Comparison of ENCODE assay signal across 10 mouse cellular contexts in the genomic region with DNA sequence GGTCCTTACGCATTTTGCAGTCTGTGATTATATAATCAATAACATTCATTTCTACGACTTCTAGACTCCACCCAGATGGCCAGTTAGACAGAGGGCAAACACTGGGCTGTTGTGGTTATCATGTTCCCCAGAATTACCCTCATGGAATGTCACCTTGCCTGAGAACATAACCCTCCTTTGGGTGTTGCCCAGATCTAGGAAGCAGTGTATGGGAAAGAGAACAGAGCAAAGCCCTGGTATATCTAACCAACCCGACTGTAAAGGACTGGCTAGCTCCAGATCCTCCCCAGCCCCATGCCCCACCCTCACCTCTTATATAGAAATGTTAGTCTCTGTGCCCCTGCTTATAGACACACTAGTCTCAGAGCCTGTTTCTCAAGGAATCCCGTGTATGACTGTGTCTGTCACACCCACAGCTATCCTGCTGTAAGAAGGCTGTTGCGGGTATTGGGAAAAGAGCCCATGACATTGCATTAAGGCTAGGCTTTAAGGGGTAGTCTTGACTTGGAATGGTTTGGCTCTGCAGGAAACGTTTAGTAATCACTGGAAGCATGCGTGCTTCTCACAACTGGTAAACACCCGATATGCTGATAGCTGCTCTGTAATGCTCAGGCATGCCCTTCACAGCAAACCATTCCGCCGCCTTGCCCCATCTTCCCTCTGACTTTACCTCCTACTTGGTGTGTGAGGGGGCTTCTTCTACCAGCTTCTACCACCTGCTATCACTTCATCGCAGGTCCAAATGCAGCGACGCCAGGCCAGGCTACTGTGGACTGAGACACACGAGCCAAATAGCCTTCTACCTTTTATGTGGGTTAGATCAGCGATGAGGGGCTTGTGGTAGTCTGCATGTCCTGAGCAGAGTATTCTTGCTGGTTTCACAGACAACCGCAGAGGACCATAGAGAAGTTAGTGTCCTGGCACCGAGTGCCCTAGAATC. TPM values are rescaled to one million over a fixed set of nuclear protein-coding genes. Genes with fewer than 3 reads are reported as not detected.
DNase-seq lines count a peak whose midpoint lies in the region; ATAC-seq lines count a peak whose summit lies in the region.
"Had no signal": no experiment of that assay in that cellular context is flagged by ENCODE, and none has a peak within 500 bp of the region (broad histone marks: within the 10 kb centered on the region; RNA-seq: fewer than 3 reads in every experiment).

No protein-coding gene starts in this region.

- H3K4me3 ChIP-seq in kidney, embryonic 16.5 days (ENCODE audit: low read length): no peak overlapping the region
- no peak overlapping the region for H3K4me3 ChIP-seq in limb, embryonic 11.5 days (ENCODE audit: low read depth, low read length)
- H3K4me3 ChIP-seq: hindbrain, embryonic 15.5 days had no signal

- intact Hi-C loops in left cerebral cortex, postnatal 14 days (cut with DNase I): no loop called here

- WGBS in kidney, embryonic 16.5 days: 76% methylated on average over 17 of the region's 17 CpGs
- WGBS in limb, embryonic 11.5 days: 89% methylated on average over 17 of the region's 17 CpGs

- no peak overlapping the region for H3K9ac ChIP-seq in kidney, embryonic 16.5 days (replicated peaks; ENCODE audit: low read length)
- no peak overlapping the region for H3K9ac ChIP-seq in limb, embryonic 11.5 days (ENCODE audit: low read length)
- H3K9ac ChIP-seq: hindbrain, embryonic 15.5 days had no signal

- ATAC-seq in kidney, embryonic 16.5 days (ENCODE audit: low FRiP score, low TSS enrichment): no peak; the same call in 1 of the 2 replicates
- ATAC-seq in limb, embryonic 11.5 days (ENCODE audit: insufficient number of reproducible peaks, low FRiP score, low TSS enrichment, low read depth): no peak
- ATAC-seq in megakaryocyte-erythroid progenitor cell, adult 5-6 weeks (replicated peaks; ENCODE audit: low FRiP score, low TSS enrichment, poor library complexity, severe bottlenecking): peak; percentile 11; the same call in 1 of the 2 replicates

- H3K4me2 ChIP-seq in kidney, embryonic 16.5 days (replicated peaks; ENCODE audit: low read depth, low read length): no peak overlapping the region
- no peak overlapping the region for H3K4me2 ChIP-seq in limb, embryonic 11.5 days (ENCODE audit: low read depth, severe bottlenecking)
- H3K4me2 ChIP-seq: hindbrain, embryonic 15.5 days had no signal

- DNase-seq in kidney, postnatal 10 days: no peak
- DNase-seq in NIH3T3 (ENCODE audit: low read depth): peak; percentile 51
- no peak for DNase-seq in limb, embryonic 11.5 days (ENCODE audit: low spot score)
- DNase-seq in cerebellum, postnatal 4 days (ENCODE audit: low spot score in 2 of 2): no peak
- no peak for DNase-seq in left cerebral cortex, postnatal 14 days (ENCODE audit: low spot score in 2 of 2)
- DNase-seq: cerebellum, adult 18-20 months; retina, postnatal 1 day had no signal

- peaks cover 39% of the 10 kb centered on the region for H3K4me1 ChIP-seq in kidney, embryonic 16.5 days (ENCODE audit: insufficient read depth, low read length)
- H3K4me1 ChIP-seq in limb, embryonic 11.5 days (ENCODE audit: control insufficient read depth, insufficient read depth, low read length): peaks cover 18% of the 10 kb centered on the region

- no peaks in the 10 kb centered on the region for H3K36me3 ChIP-seq in kidney, embryonic 16.5 days (ENCODE audit: insufficient read depth, low read length)
- H3K36me3 ChIP-seq in limb, embryonic 11.5 days (ENCODE audit: control insufficient read depth, insufficient read depth, low read length): no peaks in the 10 kb centered on the region
- H3K36me3 ChIP-seq: hindbrain, embryonic 15.5 days had no signal

- H3K27ac ChIP-seq in kidney, embryonic 16.5 days (ENCODE audit: low read length): peak overlapping the region; percentile 13; the same call in 1 of the 2 replicates
- H3K27ac ChIP-seq in limb, embryonic 11.5 days (replicated peaks; ENCODE audit: low read depth, low read length): 0 out of 2 replicates have a peak overlapping the region, but pooled peaks have one; percentile 8
- H3K27ac ChIP-seq: hindbrain, embryonic 15.5 days had no signal

- no peaks in the 10 kb centered on the region for H3K9me3 ChIP-seq in kidney, embryonic 16.5 days (ENCODE audit: low read length)
- H3K9me3 ChIP-seq in limb, embryonic 11.5 days (ENCODE audit: control insufficient read depth, low read length): no peaks in the 10 kb centered on the region
- H3K9me3 ChIP-seq: hindbrain, embryonic 15.5 days had no signal

- no peaks in the 10 kb centered on the region for H3K27me3 ChIP-seq in kidney, embryonic 16.5 days (ENCODE audit: insufficient read depth, low read length)
- H3K27me3 ChIP-seq in limb, embryonic 11.5 days (ENCODE audit: control insufficient read depth, insufficient read depth, low read length): no peaks in the 10 kb centered on the region
- H3K27me3 ChIP-seq: hindbrain, embryonic 15.5 days had no signal

RNA-seq across cellular contexts. Expression of gene Phlda1, which starts 9.3 kb away (rescaled TPM):
- 27.3 and 36.6 TPM in 2 replicates for polyA plus RNA-seq in kidney, embryonic 16.5 days (2015; fragmentation: Nextera tagmentation; extraction: Ambion mirVana)
- 29.1 and 29.6 TPM in 2 replicates for polyA plus RNA-seq in limb, embryonic 11.5 days (2014; fragmentation: Nextera tagmentation; extraction: Ambion mirVana)
- total RNA-seq in megakaryocyte-erythroid progenitor cell, adult 5-6 weeks (2014; fragmentation: Nextera tagmentation): 0.31 TPM in 1 of 2 replicates, not detected in the other
- total RNA-seq in megakaryocyte-erythroid progenitor cell, adult 5-6 weeks (2017): 1.5 and 5.7 TPM in 2 replicates
- total RNA-seq in left cerebral cortex, postnatal 14 days (2021): 10 to 100 TPM; 31.6 to 32.5 TPM

RNA-seq across cellular contexts. Expression of gene Nap1l1, which starts 42.3 kb away (rescaled TPM):
- polyA plus RNA-seq in kidney, embryonic 16.5 days (2015; fragmentation: Nextera tagmentation; extraction: Ambion mirVana): 203 and 209 TPM in 2 replicates
- polyA plus RNA-seq in limb, embryonic 11.5 days (2014; fragmentation: Nextera tagmentation; extraction: Ambion mirVana): 415 and 416 TPM in 2 replicates
- total RNA-seq in megakaryocyte-erythroid progenitor cell, adult 5-6 weeks (2014; fragmentation: Nextera tagmentation): 549 and 560 TPM in 2 replicates
- 733 and 821 TPM in 2 replicates for total RNA-seq in megakaryocyte-erythroid progenitor cell, adult 5-6 weeks (2017)
- total RNA-seq in left cerebral cortex, postnatal 14 days (2021): 100 to 1,000 TPM; 222 to 226 TPM

Comparison
In these comparisons a context has a peak if more than half of its experiments do, and no peak if none do; other contexts are left out.
1. RNA of gene Phlda1, which starts 9.3 kb away (total RNA-seq): 31.6 to 32.5 TPM in left cerebral cortex, postnatal 14 days; 0.31 to 5.7 TPM in megakaryocyte-erythroid progenitor cell, adult 5-6 weeks; every median in the first group is over 4 times any median in the second.